Mouse (Mus musculus) lung, embryonic 16.5 days (tissue): ENCODE measurements around the gene Inava. TPM values are rescaled to one million over a fixed set of nuclear protein-coding genes. Genes with fewer than 3 reads are reported as not detected.

Experiments
- ATAC-seq: fragments of 200-750 bp; cut with Nextera tagmentation; 2 replicates; pipeline ENCODE4 v1.8.0; 2017; ENCODE audit warnings: low read depth, mild to moderate bottlenecking, moderate library complexity
- H3K27ac ChIP-seq: fragments of 300-500 bp; sonication (generic); 2 replicates; pipeline ENCODE4 v1.5.1; 2014; ENCODE audit warnings: mild to moderate bottlenecking, control low read depth, low read length
- H3K27me3 ChIP-seq: fragments of 300-500 bp; sonication (generic); 2 replicates; pipeline ENCODE4 v1.6.1; 2014; ENCODE audit warnings: low read depth, low read length, mixed read lengths; ENCODE audit not compliant: control insufficient read depth, insufficient read depth
- H3K36me3 ChIP-seq: fragments of 300-500 bp; sonication (generic); 2 replicates; pipeline ENCODE4 v1.6.1; 2014; ENCODE audit warnings: low read length; ENCODE audit not compliant: control insufficient read depth, insufficient read depth
- H3K4me1 ChIP-seq: fragments of 300-500 bp; sonication (generic); replicated peaks from 2 replicates; pipeline ENCODE4 v1.6.1; 2014; ENCODE audit warnings: low read length, mixed read lengths; ENCODE audit not compliant: control insufficient read depth, insufficient read depth
- H3K4me2 ChIP-seq: fragments of 300-500 bp; sonication (generic); 2 replicates; pipeline ENCODE4 v1.6.1; 2014; ENCODE audit warnings: low read depth, low read length, control low read depth
- H3K4me3 ChIP-seq: fragments of 300-500 bp; sonication (generic); 2 replicates; pipeline ENCODE4 v1.5.1; 2014; ENCODE audit warnings: mild to moderate bottlenecking, low read length, control low read depth
- H3K9ac ChIP-seq: fragments of 300-500 bp; sonication (generic); 2 replicates; pipeline ENCODE4 v1.6.1; 2014; ENCODE audit warnings: low read length, control low read depth
- H3K9me3 ChIP-seq: fragments of 300-500 bp; sonication (generic); 2 replicates; pipeline ENCODE4 v1.6.1; 2016; ENCODE audit warnings: low read length; ENCODE audit not compliant: control insufficient read depth
- WGBS: fragments of 180-500 bp; shearing (Covaris S2); extraction: QIAGEN DNeasy Blood & Tissue Kit; methylation state at CpG from one replicate; pipeline ENCODE4 v1.1.7; 2014; 5-methylcytosine and 5-hydroxymethylcytosine counted together
- polyA plus RNA-seq: library from polyadenylated mRNA; unstranded; fragments of >200 nt; fragmentation: Nextera tagmentation; extraction: Ambion mirVana; gene quantifications from 2 replicates; pipeline ENCODE4 v1.2.1, GENCODE M21; 2015

The Inava gene
- polyA plus RNA-seq, 1 experiment from 2014 or later, result 15.3 TPM

GRCm38 (mm10) chr1:136234595-136235092, 580 bp upstream of the Inava start:
- no peaks in the 10 kb centered on the region for H3K36me3 ChIP-seq
- peak; percentile 1; the same call in 1 of the 2 replicates for ATAC-seq
- no peaks in the 10 kb centered on the region for H3K27me3 ChIP-seq
- H3K27ac ChIP-seq, result peak overlapping the region; percentile 48; the same call in 1 of the 2 replicates
- WGBS, result 2% methylated on average over 9 of the region's 9 CpGs
- H3K9me3 ChIP-seq, result no peaks in the 10 kb centered on the region
- peak overlapping the region; percentile 75 for H3K4me2 ChIP-seq
- H3K4me3 ChIP-seq, result peak overlapping the region; percentile 52
- peaks cover 19% of the 10 kb centered on the region for H3K4me1 ChIP-seq
- peak overlapping the region; percentile 70 for H3K9ac ChIP-seq

- H3K4me1 ChIP-seq, result peaks cover 30% of the 10 kb centered on the region
- peak overlapping the region; percentile 70 for H3K9ac ChIP-seq
- H3K4me3 ChIP-seq, result peak overlapping the region; percentile 52
- no peaks in the 10 kb centered on the region for H3K36me3 ChIP-seq
- no peaks in the 10 kb centered on the region for H3K9me3 ChIP-seq
- no peaks in the 10 kb centered on the region for H3K27me3 ChIP-seq
- peak overlapping the region; percentile 84 for H3K27ac ChIP-seq
- H3K4me2 ChIP-seq, result peak overlapping the region; percentile 75
- no peak for ATAC-seq
- 2% methylated on average over 23 of the region's 23 CpGs for WGBS
These were observed 876 bp downstream of the Inava start for GRCm38 (mm10) chr1:136232986-136233790.

- Histone ChIP-seq H3K27ac (peak overlapping the region; percentile 84), H3K4me3 (peak overlapping the region; percentile 52), H3K9me3 (no peaks in the 10 kb centered on the region), H3K4me2 (peak overlapping the region; percentile 75), H3K36me3 (no peaks in the 10 kb centered on the region), H3K9ac (peak overlapping the region; percentile 70), H3K27me3 (no peaks in the 10 kb centered on the region), H3K4me1 (peaks cover 38% of the 10 kb centered on the region)
- ATAC-seq, result no peak
- 3% methylated on average over 9 of the region's 9 CpGs for WGBS
These were observed 1.7 kb downstream of the Inava start for GRCm38 (mm10) chr1:136232285-136232926.

- peak; percentile 55 for ATAC-seq
- Histone ChIP-seq H3K36me3 (no peaks in the 10 kb centered on the region), H3K9me3 (no peaks in the 10 kb centered on the region), H3K27ac (peak overlapping the region; percentile 84), H3K4me2 (peak overlapping the region; percentile 75), H3K4me3 (peak overlapping the region; percentile 52), H3K4me1 (peaks cover 41% of the 10 kb centered on the region), H3K9ac (peak overlapping the region; percentile 49), H3K27me3 (no peaks in the 10 kb centered on the region)
- 7% methylated on average over 6 of the region's 6 CpGs for WGBS
These were observed 2.5 kb downstream of the Inava start for GRCm38 (mm10) chr1:136231596-136231995.

GRCm38 (mm10) chr1:136230201-136230600, 3.9 kb downstream of the Inava start:
- H3K4me3 ChIP-seq, result peak overlapping the region; percentile 11
- peak overlapping the region; percentile 84 for H3K27ac ChIP-seq
- ATAC-seq, result peak; percentile 6; the same call in 1 of the 2 replicates
- H3K9ac ChIP-seq, result peak overlapping the region; percentile 47
- H3K27me3 ChIP-seq, result no peaks in the 10 kb centered on the region
- H3K36me3 ChIP-seq, result no peaks in the 10 kb centered on the region
- H3K4me1 ChIP-seq, result peaks cover 41% of the 10 kb centered on the region
- H3K4me2 ChIP-seq, result peak overlapping the region; percentile 75
- 30% methylated on average over 11 of the region's 11 CpGs for WGBS
- H3K9me3 ChIP-seq, result no peaks in the 10 kb centered on the region

GRCm38 (mm10) chr1:136229040-136229373, 5.1 kb downstream of the Inava start:
- Histone ChIP-seq H3K4me2 (peak overlapping the region; percentile 75), H3K36me3 (0 out of 2 replicates have a peak, but pooled peaks cover 2% of the 10 kb centered on the region), H3K27me3 (no peaks in the 10 kb centered on the region), H3K4me3 (peak overlapping the region; percentile 22; the same call in 1 of the 2 replicates), H3K9me3 (no peaks in the 10 kb centered on the region), H3K9ac (peak overlapping the region; percentile 57), H3K4me1 (peaks cover 37% of the 10 kb centered on the region), H3K27ac (peak overlapping the region; percentile 84)
- no peak for ATAC-seq
- WGBS, result 26% methylated on average over 6 of the region's 6 CpGs

GRCm38 (mm10) chr1:136228328-136229039, 5.6 kb downstream of the Inava start:
- ATAC-seq, result peak; percentile 59

GRCm38 (mm10) chr1:136227870-136228269, 6.2 kb downstream of the Inava start:
- peaks cover 37% of the 10 kb centered on the region for H3K4me1 ChIP-seq
- 28% methylated on average over 4 of the region's 4 CpGs for WGBS
- H3K9me3 ChIP-seq, result no peaks in the 10 kb centered on the region
- peak overlapping the region; percentile 75 for H3K4me2 ChIP-seq
- ATAC-seq, result 0 out of 2 replicates have a peak, but pooled peaks have one; percentile 0
- H3K27ac ChIP-seq, result peak overlapping the region; percentile 84
- H3K27me3 ChIP-seq, result no peaks in the 10 kb centered on the region
- no peak overlapping the region; the same call in none of the 2 replicates for H3K9ac ChIP-seq
- no peak overlapping the region; the same call in 1 of the 2 replicates for H3K4me3 ChIP-seq
- H3K36me3 ChIP-seq, result 0 out of 2 replicates have a peak, but pooled peaks cover 2% of the 10 kb centered on the region

More at GRCm38 (mm10) chr1:136228328-136229039, 5.6 kb downstream of the Inava start:
- peak overlapping the region; percentile 84 for H3K27ac ChIP-seq
- peaks cover 37% of the 10 kb centered on the region for H3K4me1 ChIP-seq
- H3K4me2 ChIP-seq, result peak overlapping the region; percentile 75
- WGBS, result 8% methylated on average over 13 of the region's 13 CpGs
- peak overlapping the region; percentile 57 for H3K9ac ChIP-seq
- 0 out of 2 replicates have a peak, but pooled peaks cover 2% of the 10 kb centered on the region for H3K36me3 ChIP-seq
- peak overlapping the region; percentile 22 for H3K4me3 ChIP-seq
- no peaks in the 10 kb centered on the region for H3K27me3 ChIP-seq
- no peaks in the 10 kb centered on the region for H3K9me3 ChIP-seq
